Mouse (Mus musculus): ENCODE results near the gene Gm44790. TPM values are rescaled to one million over a fixed set of nuclear protein-coding genes. Genes with fewer than 3 reads are reported as not detected.

Gene Gm44790
- polyA plus RNA-seq, 1 experiment from 2014 or later: not detected

DNA sequence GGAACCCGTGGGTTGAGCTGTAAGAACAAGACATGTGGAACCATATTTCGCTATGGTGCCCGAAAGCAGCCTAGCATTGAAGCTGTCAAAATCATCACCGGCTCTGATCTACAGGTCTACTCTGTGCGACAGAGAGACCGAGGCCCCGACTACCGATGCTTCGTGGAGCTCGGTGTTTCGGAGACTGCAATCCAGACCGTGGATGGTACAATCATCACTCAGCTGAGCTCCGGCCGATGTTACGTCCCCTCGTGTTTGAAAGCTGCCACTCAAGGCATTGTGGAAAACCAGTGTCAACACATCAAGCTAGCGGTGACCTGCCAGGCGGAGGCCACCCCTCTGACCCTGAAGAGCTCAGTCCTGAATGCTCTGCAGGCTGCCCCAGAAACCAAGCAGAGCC lies 19.1 kb downstream of the Gm44790 start:
- H3K27ac ChIP-seq: no peak overlapping the region
- no peaks in the 10 kb centered on the region for H3K4me1 ChIP-seq
- 91% methylated on average over 18 of the region's 18 CpGs for WGBS
- no peaks in the 10 kb centered on the region for H3K9me3 ChIP-seq
- H3K9ac ChIP-seq: no peak overlapping the region
- no peaks in the 10 kb centered on the region for H3K27me3 ChIP-seq (replicated peaks)
- peaks cover 36% of the 10 kb centered on the region for H3K36me3 ChIP-seq
- H3K4me3 ChIP-seq (replicated peaks): no peak overlapping the region
- ATAC-seq (ENCODE audit: insufficient read depth, low FRiP score, low read depth): no peak
- H3K4me2 ChIP-seq: no peak overlapping the region

DNA sequence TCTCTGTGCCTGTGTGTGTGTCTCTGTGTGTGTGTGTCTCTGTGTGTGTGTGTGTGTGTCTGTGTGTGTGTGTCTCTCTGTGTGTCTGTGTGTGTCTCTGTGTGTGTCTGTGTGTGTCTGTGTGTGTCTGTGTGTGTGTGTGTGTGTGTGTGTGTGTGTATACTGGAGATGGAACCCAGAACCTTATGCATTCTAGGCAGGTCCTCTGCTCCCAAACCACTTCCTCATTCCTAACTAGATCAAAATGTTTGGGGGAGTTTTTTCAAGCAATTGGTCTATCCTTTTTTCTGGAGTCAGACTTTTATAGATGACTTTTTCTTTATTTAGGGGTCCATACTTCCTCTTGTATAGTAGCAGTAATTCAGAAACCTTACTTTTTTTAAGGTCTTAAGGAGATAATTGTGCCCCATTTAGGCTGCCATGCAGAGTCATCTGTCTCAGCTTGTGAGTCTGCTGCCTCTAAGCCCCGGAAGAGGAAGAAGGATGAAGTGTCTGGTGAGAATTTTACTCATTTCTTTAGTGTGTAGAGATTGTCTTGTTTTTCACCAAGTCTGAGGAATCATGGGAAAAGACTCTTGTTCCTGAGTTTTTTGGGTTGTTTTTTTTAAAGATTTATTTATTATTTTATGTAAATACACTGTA lies 20.6 kb downstream of the Gm44790 start:
- no peaks in the 10 kb centered on the region for H3K9me3 ChIP-seq
- WGBS: 78% methylated on average over 1 of the region's 1 CpGs
- H3K9ac ChIP-seq: no peak overlapping the region
- no peak overlapping the region for H3K4me3 ChIP-seq (replicated peaks)
- H3K36me3 ChIP-seq: peaks cover 43% of the 10 kb centered on the region
- H3K4me1 ChIP-seq: no peaks in the 10 kb centered on the region
- H3K27ac ChIP-seq: no peak overlapping the region
- ATAC-seq (ENCODE audit: insufficient read depth, low FRiP score, low read depth): no peak
- no peaks in the 10 kb centered on the region for H3K27me3 ChIP-seq (replicated peaks)
- no peak overlapping the region for H3K4me2 ChIP-seq

DNA sequence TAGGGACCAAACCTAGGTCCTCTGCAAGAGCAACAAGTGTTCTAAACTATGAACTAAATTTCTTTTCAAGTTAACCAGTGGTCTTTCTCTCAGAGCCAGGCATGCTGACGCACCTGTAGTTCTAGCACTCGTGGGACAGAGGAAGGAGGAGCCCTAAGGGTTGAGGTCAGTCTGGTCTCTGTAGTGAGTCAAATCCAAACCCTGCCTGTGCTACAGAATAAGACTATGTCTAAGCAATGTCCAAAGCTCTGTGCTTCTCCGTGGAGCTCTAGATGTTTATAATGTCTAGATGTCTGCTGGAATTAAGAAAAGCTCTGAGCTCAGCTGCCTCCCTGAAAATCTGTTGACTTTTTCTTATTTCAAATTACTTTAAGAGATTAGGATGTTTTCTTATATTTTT lies 30.3 kb downstream of the Gm44790 start:
- Histone ChIP-seq H3K36me3 (peaks cover 25% of the 10 kb centered on the region; the same call in 1 of the 2 replicates), H3K9ac (no peak overlapping the region), H3K27ac (no peak overlapping the region), H3K9me3 (no peaks in the 10 kb centered on the region), H3K4me3 (replicated peaks) (no peak overlapping the region), H3K27me3 (replicated peaks) (no peaks in the 10 kb centered on the region), H3K4me1 (no peaks in the 10 kb centered on the region), H3K4me2 (no peak overlapping the region)
- ATAC-seq (ENCODE audit: insufficient read depth, low FRiP score, low read depth): no peak
- 87% methylated on average over 3 of the region's 3 CpGs for WGBS

DNA sequence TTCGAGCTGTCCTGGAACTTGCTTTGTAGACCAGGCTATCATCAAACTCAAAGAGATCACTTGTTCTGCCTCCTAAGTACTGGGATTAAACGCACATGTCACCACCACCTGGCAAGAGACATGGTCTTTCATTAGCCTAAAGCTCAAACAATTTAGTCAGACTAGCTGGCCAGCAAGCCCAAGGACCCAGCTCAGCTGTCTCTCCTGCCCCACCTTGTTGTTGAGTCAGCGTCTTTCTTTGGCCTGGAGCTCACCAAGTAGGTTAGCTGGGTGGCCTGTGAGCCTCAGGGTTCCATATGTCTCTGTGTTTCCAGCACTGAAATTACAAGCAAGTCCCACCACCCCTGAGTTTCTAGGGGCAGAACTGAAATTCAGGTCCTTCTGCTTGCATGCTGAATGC lies 36.6 kb downstream of the Gm44790 start:
- no peak overlapping the region for H3K4me2 ChIP-seq
- ATAC-seq (ENCODE audit: insufficient read depth, low FRiP score, low read depth): no peak
- no peak overlapping the region for H3K9ac ChIP-seq
- H3K27ac ChIP-seq: no peak overlapping the region
- no peaks in the 10 kb centered on the region for H3K9me3 ChIP-seq
- 90% methylated on average over 3 of the region's 3 CpGs for WGBS
- no peaks in the 10 kb centered on the region for H3K27me3 ChIP-seq (replicated peaks)
- no peak overlapping the region for H3K4me3 ChIP-seq (replicated peaks)
- peaks cover 15% of the 10 kb centered on the region; the same call in 1 of the 2 replicates for H3K36me3 ChIP-seq
- H3K4me1 ChIP-seq: no peaks in the 10 kb centered on the region

DNA sequence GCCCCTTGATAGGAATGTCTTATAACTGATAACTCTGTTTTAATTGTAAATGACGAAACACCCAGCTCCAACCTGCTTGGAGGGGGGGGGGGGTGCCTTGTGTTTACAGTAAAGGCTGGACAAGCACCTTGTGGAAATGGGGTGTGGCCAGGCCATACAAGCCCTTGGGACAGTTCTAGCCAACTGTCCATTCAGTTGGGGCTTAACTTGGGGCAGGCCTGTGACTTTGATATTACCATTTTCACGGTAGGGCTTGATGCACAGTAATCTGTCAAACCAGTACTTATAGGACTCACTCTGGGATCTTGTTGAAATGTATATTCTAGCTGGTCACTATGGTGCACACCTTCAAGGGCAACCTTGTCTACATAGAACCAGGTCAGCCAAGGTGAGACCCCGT lies 44.9 kb downstream of the Gm44790 start:
- peaks cover 17% of the 10 kb centered on the region for H3K4me1 ChIP-seq
- no peaks in the 10 kb centered on the region for H3K9me3 ChIP-seq
- peak overlapping the region; percentile 76; the same call in 1 of the 2 replicates for H3K27ac ChIP-seq
- H3K4me2 ChIP-seq: peak overlapping the region; percentile 67
- H3K36me3 ChIP-seq: 0 out of 2 replicates have a peak, but pooled peaks cover 4% of the 10 kb centered on the region
- 75% methylated on average over 3 of the region's 3 CpGs for WGBS
- no peak overlapping the region for H3K9ac ChIP-seq
- ATAC-seq (ENCODE audit: insufficient read depth, low FRiP score, low read depth): no peak
- no peaks in the 10 kb centered on the region for H3K27me3 ChIP-seq (replicated peaks)
- H3K4me3 ChIP-seq (replicated peaks): peak overlapping the region; percentile 39

DNA sequence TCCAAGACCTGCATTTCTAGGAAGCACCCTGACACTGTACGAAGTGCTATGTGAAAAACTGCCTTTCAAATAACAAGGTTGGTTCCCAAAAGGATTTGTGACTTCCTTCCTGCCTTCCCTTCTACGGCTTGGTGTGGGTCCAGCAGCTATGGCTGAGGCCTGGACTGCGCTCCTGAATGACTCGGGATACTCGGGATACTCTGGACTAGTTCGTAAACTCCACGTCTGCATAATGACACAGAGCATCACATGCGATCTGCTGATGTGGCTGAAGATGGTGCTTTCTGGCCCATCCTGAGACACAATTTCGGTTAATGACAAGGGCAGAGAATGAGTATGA lies 45.3 kb downstream of the Gm44790 start:
- H3K9ac ChIP-seq: peak overlapping the region; percentile 55; the same call in 1 of the 2 replicates
- 0 out of 2 replicates have a peak, but pooled peaks cover 4% of the 10 kb centered on the region for H3K36me3 ChIP-seq
- peak overlapping the region; percentile 67 for H3K4me2 ChIP-seq
- peaks cover 17% of the 10 kb centered on the region for H3K4me1 ChIP-seq
- peak overlapping the region; percentile 76 for H3K27ac ChIP-seq
- H3K9me3 ChIP-seq: no peaks in the 10 kb centered on the region
- ATAC-seq (ENCODE audit: insufficient read depth, low FRiP score, low read depth): peak; percentile 12; the same call in 1 of the 2 replicates
- peak overlapping the region; percentile 39 for H3K4me3 ChIP-seq (replicated peaks)
- H3K27me3 ChIP-seq (replicated peaks): no peaks in the 10 kb centered on the region
- WGBS: 12% methylated on average over 9 of the region's 9 CpGs

DNA sequence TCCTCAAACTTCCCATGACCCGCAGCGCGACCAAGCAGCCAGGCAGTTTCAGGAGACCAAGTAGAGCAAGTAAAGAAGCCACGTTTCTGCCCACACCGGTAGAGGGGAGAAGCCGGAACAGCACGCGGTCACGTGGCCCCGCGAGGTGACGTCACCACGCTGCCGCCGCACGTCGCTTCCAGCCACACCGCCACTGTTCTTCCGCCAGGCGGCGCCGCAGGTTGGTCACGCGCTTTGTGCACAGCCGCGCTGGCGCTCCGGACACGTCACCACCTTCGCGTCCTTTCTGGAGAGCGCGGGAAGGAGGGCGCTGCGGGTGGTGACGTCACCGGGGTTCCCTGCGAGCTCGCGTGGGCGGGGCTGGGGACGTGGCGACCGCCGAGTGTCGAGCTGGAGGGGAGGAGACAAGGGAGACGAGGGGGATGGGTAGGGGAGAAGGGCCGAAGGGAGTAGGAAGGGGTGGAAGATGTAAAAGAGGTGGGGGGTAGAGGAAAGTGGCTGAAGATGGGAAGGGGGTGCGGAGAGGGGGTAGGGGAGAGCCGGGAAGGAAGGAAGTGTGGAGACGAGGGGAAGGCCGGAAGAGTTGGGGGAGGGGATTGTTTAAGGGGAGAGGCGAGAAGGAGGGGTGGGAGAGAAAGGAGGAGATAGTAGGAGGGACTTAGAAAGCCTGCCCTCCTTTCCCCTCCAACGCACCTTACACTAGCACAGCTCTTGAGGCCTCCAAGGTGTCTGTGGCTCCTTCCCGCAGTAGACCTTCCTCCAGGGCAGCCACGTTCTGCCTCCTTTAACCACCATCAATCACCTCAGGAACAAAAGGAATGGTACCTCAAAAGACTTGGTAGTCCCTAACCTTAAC lies 45.9 kb downstream of the Gm44790 start:
- Histone ChIP-seq H3K9ac (peak overlapping the region; percentile 55; the same call in 1 of the 2 replicates), H3K4me1 (peaks cover 17% of the 10 kb centered on the region), H3K9me3 (no peaks in the 10 kb centered on the region), H3K27ac (peak overlapping the region; percentile 86), H3K27me3 (replicated peaks) (no peaks in the 10 kb centered on the region), H3K4me3 (replicated peaks) (peak overlapping the region; percentile 39), H3K36me3 (0 out of 2 replicates have a peak, but pooled peaks cover 4% of the 10 kb centered on the region), H3K4me2 (peak overlapping the region; percentile 67)
- under 1% methylated on average over 56 of the region's 56 CpGs for WGBS
- peak; percentile 94 for ATAC-seq (ENCODE audit: insufficient read depth, low FRiP score, low read depth)

DNA sequence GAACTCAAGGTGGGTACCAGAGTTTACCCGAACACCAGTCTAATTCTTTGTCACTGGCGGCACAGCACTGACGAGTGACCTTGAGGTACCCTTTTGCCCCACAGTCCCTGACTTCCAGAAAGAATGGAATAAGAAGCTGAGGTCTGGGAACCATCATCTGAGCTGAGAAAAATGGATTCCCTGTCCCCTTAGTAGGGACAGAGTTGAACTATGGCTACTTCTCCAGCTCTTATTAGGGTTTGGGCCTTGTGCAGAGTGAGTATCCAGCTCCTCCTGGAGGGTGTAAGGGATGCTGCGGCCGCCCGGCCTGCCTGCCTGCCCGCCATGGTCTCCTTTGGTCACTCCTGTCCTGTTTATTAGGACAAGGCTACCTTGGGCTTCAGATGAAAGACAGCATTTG lies 46.6 kb downstream of the Gm44790 start:
- Histone ChIP-seq H3K4me2 (peak overlapping the region; percentile 54), H3K27ac (peak overlapping the region; percentile 86), H3K9ac (peak overlapping the region; percentile 6; the same call in 1 of the 2 replicates), H3K4me3 (replicated peaks) (peak overlapping the region; percentile 36), H3K9me3 (no peaks in the 10 kb centered on the region), H3K27me3 (replicated peaks) (no peaks in the 10 kb centered on the region), H3K36me3 (0 out of 2 replicates have a peak, but pooled peaks cover 2% of the 10 kb centered on the region), H3K4me1 (peaks cover 20% of the 10 kb centered on the region)
- no peak for ATAC-seq (ENCODE audit: insufficient read depth, low FRiP score, low read depth)
- WGBS: 48% methylated on average over 7 of the region's 7 CpGs

DNA sequence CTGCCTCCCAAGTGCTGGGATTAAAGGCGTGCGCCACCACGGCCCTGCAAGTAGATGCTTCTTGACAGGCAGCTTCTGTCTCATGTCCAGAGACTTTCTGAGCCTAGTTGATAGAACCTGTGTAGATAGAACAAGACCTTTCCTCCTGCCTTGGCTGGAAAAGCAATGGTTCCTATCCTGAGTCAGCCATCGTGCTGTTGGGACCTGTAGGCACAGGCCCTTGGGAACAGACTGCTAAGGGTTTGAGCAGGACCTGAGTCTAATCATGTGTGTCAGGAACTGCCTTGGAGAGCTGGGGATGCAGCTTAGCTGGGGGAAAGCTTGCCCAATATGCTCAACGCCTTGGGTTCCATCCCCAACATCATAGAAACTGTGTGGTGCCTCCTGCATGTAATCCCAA lies 47.6 kb downstream of the Gm44790 start:
- peaks cover 29% of the 10 kb centered on the region for H3K4me1 ChIP-seq

DNA sequence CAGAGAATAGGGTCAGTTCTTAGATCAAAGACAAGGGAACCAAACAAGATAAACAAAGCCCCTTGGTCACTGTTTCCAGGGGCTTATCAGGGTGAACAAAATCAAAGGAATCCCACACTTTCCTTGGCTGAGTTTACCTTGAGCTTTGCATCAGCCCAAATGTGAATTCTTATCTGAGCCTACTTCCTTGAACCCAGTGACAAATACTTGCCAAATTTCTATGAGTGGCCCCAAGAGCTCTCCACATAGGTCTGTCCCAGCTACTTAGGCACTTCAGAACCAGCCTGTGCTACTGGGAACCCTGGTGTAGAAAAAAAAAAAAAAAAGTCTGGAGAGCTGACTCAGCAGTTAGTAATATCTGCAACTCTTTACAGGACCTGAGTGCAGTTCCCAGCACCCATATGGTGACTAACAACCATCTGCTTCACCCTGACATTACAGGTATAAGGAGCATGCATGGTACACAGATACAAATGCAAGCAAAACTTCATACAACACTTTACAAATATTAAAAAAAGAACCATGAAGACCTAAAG lies 48.3 kb downstream of the Gm44790 start:
- ATAC-seq (ENCODE audit: insufficient read depth, low FRiP score, low read depth): no peak
- no peaks in the 10 kb centered on the region for H3K27me3 ChIP-seq (replicated peaks)
- H3K4me2 ChIP-seq: no peak overlapping the region
- H3K9me3 ChIP-seq: no peaks in the 10 kb centered on the region
- H3K36me3 ChIP-seq: no peaks in the 10 kb centered on the region
- peaks cover 35% of the 10 kb centered on the region for H3K4me1 ChIP-seq
- H3K9ac ChIP-seq: no peak overlapping the region
- H3K4me3 ChIP-seq (replicated peaks): no peak overlapping the region
- H3K27ac ChIP-seq: no peak overlapping the region

More for the DNA sequence above, 47.6 kb downstream of the Gm44790 start:
- ATAC-seq (ENCODE audit: insufficient read depth, low FRiP score, low read depth): no peak
- H3K9ac ChIP-seq: no peak overlapping the region
- no peaks in the 10 kb centered on the region for H3K36me3 ChIP-seq
- no peak overlapping the region for H3K4me2 ChIP-seq
- H3K4me3 ChIP-seq (replicated peaks): no peak overlapping the region
- no peak overlapping the region for H3K27ac ChIP-seq
- H3K9me3 ChIP-seq: no peaks in the 10 kb centered on the region
- WGBS: 95% methylated on average over 5 of the region's 5 CpGs
- H3K27me3 ChIP-seq (replicated peaks): no peaks in the 10 kb centered on the region

DNA sequence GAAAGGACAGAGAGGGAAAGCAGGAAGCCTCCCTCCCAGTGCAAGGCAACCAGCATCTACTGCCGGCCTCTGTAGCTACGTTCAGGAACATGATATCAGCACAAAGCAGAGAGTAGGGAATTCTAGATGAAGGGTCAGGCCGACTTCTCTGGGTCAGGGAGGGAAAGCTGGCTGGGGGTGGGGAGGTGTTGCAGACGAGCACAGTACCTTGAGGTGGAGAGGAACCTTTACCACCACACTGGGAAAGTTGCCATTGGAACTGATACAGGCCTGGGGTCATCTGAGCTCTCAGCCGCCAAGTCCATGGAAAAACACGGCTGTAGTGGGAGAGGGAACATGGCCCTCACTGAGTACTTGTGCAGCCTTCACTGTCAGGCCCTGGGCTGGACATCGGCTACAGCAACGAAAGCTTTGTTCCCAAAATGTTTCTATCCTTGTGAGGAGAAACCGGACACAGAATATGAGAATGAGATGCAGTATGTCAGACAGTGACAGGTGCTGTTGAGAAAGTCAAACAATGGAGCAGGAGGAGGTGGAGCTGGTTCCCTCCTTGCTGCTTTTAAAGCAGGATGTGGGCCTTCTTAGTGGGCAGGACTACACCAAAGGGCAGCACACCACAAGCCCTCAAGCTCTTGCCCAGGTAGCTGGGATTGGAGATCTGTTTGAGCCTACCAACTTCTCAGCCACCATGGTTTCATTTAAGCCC lies 49.2 kb downstream of the Gm44790 start:
- Histone ChIP-seq H3K9ac (no peak overlapping the region), H3K4me1 (peaks cover 42% of the 10 kb centered on the region), H3K27me3 (replicated peaks) (no peaks in the 10 kb centered on the region), H3K9me3 (no peaks in the 10 kb centered on the region), H3K27ac (peak overlapping the region; percentile 62), H3K36me3 (no peaks in the 10 kb centered on the region), H3K4me2 (no peak overlapping the region), H3K4me3 (replicated peaks) (no peak overlapping the region)
- ATAC-seq (ENCODE audit: insufficient read depth, low FRiP score, low read depth): no peak
- 51% methylated on average over 9 of the region's 9 CpGs for WGBS
